Mouse (Mus musculus) frontal cortex, postnatal 10 days (tissue): ENCODE measurements around the gene Rps27.

ENCODE experiments used
- DNase-seq, 2 experiments: peaks; one replicate each; pipeline ENCODE4 v3.0.0; 2022; ENCODE audit warnings: low spot score in 2 of 2, mixed read lengths in 1 of 2

Rps27 gene

DNA sequence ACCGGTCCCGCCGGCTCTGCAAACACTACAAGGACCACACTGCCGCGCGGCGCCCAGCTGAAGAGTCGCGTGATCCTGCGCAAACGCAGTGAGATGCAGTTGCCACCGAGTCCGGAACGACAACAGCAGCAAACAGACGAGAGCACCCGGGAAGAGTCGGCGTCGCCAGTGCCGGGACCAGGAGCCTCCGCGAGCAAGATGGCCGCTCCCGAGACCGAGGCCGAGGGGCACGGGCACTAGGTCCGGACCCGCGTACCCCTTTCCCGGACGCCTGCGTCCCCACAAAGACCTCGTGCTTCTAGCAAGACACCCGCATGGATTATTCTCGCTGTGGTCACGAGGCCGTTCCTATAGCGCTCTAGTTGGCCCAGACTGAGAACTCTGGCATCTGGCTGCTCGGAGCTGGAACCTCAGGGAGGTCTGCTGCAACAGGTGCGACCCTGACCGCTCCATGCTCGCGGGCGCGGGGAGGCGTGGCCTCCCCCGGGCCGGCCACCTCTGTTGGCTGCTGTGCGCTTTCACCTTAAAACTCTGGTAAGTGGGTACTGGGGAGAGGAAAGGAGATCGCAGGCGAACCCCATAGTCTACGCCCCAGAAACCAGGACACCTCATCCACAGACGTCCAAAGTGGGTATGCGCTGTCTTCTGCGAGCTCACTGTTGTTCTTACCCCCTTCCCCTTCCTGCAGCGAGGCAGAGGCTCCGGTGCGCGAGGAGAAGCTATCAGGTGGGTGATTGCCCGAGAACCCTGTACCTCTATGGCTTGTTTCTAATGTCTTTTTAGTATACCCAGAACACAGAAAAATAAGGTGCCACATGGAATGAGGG, 18.3 kb upstream of the Rps27 start, which contains the start of gene Jtb:
TSS of gene Jtb (plus strand) at position 91 of the 827 bp plus-strand sequence.
- peak; percentile 89 to 92 for DNase-seq

DNA sequence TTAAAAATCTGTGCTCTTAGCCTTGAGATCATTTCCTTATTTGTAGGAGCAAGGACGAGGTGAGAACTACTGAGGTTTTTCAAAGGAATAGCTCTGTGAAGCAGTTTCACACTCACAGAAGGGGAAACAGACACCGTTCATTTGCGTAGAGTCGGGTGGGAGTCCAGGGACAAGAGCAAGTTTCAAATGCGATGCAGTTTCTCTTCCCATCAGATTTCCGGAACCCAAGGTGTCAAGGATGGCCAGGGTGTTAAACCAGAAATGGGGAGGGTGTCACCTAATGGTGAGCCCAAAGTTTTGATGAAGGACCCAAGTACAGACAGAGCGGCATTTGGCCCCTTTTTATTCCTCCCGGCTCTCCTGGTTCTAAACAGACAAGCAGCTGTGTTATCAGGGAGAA, 17.6 kb upstream of the Rps27 start:
- no peak for DNase-seq

DNA sequence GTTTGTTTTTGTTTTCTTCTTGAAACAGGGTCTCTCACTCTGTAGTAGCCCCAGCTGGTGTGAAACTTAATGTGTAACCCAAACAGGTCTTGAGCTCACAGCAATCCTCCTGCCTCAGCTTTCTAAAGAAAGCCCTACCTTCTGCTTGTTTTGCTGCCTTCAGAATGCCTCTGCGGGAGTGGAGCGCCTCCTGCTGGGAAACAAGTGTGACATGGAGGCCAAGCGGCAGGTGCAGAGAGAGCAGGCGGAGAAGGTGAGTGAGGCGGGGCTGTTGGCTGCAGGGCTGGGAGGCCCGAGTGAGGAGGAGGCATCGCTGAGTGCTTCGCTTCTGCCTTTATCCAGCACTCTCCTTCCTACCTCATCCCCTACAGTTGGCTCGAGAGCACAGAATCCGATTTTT, 10.9 kb upstream of the Rps27 start:
- no peak for DNase-seq

DNA sequence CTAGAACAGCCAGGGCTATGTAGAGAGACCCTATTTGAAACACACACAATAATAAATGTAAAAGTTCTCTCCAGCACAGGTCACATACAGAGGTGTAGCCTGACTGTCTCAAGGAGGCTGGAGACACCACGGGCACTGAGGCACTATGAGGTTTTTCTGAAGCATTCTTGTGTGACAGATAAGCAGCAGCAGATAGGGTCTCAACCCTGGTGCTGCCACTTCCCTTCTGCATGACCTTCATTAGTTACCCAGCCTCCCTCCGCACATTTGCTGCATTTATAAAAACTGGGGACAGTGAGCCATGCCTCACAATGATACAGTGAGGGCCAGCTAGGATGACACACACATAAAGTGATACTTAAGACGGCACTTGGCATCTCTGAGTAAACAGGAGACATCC, 9.5 kb upstream of the Rps27 start:
- DNase-seq: no peak

DNA sequence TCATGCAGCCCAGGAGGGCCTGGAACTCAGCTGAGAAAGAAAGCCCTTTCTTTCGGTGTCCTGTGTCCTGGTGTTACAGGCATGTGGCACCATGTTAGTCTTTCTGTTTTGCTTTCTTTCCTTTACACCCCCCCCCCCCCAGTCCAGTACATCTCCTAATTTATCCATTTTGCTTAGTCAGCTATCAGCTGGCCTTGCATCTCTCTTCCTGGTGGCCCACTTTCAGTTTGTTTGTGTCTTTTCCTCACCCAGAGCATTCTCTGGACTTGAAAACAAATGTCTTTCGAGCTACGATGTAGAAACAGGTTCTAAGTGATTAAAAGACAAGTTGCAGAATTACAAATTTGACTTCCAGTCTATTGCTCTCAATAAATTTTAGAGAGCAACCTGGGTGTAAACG, 9.0 kb upstream of the Rps27 start:
- DNase-seq: no peak

DNA sequence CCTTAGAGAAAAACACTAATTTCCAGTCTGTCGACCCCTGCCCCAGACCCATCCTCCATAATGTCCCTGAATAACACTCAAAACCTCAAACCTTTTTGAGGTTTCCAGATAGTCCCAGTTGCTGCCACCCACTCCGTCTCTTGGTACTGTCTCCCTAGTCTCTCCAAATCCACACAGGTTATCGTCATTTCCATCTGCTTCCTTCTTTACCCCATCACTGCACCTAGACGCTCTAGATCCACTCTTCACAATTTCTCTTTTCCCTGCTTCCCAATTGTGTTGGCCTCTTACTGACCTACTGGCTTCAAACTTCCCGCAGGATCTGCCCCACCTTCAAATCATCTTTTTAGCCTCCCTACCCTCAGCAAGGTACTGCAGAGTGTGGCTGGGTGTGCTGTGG, 7.7 kb upstream of the Rps27 start:
- no peak for DNase-seq

DNA sequence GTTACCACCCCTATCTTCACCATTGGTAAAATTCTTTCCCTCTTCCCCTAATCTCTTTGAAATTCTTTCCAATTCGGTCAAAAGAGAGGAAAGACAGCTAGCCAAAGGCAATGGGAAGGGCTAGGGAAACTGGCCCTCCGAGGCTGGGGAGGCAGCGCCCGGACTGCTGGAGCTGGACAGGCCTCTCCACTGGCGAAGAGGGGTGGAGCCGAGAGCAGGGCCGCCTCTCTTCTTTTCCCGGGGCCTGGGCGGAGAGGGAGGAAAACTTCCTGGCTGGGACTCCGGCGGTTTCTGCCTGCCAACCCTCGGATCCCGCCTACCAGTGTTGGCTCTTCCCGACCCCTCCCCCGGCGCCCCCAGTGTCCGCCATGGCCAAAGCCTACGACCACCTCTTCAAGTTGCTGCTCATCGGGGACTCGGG, 7.1 kb upstream of the Rps27 start:
- DNase-seq: peak; percentile 25 to 46

DNA sequence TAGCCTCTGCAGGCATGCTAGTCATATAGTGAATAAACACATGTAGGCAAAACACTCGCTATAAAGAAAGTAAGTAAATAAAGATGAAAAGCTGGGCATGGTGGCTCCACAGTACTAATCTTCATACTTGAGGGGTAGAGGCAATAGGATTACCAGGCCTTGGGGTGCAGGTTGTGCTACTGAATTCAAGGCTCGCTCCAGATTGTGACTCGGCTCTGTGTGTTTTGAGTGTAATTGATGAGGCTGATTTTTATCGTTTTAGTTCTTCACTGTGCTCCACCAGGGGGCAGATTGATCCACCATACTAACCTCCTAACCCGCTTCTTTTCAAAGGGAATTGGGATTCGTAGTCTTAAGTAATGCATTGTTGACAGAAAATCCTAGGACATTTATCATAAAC, 6.6 kb upstream of the Rps27 start:
- no peak for DNase-seq

DNA sequence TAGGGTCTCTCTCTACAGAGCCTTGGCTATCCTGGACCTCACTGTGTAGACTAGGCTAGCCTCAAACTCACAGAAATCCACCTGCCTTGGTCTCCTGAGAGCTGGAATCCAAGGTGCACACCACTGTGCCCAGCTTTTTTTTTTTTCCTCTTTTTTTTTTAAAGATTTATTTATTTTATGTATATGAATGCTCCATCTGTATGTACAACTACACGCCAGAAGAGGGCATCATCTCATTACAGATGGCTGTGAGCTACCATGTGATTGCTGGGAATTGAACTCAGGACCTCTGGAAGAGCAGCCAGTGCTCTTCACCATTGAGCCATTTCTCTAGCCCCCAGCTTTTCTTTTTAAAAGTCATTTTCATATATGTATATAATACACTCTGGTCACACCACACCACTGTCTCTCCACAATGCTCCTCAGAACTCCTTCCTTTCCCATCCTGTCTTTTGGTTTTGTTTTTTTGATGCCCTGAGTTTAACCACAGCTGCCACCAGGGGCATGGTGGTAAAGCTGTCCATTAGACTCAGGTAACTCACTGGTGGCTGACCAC, 2.5 kb upstream of the Rps27 start:
- no peak for DNase-seq

DNA sequence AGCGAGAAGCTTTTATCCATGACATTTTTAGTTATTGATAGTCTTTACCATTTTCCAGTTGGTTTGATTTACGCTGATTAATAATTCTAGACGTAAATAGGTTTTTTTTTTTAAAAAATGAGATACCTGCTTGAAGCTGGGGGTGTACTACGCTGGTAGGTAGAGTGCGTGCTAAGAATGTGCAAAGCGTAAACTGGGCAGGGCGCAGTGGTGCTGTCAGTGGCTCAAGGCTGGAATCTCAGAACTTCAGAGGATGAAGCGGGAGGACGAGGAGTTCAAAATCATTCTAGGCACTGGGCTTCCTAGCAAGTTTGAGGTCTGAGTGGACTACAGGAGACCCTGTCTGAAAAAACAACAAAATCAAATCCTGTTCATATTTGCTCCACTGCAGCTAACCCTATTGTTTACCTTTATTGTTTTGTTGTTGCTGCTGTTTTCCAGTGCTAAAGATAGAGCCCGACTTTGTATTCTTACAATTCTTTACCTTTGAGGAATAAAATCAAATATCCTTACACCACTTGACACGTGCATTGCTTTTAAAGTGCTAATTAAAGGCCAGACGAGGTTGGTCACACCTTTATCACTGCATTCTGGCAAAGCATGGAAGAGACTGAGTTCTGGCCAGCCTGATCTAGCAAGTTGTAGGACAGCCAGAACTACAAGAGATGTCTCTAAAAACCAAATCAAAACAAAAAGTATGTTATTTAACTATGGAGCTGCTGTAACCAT, 669 bp upstream of the Rps27 start:
- no peak for DNase-seq

DNA sequence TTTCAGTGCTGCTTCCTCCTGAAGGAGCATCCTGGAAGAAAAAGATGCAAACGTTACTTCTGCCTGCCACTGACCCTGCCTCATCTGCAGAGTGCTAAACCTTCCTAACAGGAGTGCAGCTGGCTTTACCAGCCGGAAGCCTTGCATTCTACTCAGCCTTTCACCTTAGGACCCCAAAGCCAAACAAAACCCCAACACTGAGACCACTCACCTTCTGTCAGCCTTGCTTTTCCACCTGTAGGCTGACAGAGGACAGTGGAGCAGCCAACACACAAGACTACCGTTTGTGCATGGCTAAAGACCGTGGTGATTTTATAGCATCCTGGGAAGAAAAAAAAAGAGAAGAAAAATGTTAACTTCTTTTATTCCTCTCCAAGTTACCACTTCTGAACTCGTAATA, 728 bp downstream of the Rps27 start:
- DNase-seq: no peak

DNA sequence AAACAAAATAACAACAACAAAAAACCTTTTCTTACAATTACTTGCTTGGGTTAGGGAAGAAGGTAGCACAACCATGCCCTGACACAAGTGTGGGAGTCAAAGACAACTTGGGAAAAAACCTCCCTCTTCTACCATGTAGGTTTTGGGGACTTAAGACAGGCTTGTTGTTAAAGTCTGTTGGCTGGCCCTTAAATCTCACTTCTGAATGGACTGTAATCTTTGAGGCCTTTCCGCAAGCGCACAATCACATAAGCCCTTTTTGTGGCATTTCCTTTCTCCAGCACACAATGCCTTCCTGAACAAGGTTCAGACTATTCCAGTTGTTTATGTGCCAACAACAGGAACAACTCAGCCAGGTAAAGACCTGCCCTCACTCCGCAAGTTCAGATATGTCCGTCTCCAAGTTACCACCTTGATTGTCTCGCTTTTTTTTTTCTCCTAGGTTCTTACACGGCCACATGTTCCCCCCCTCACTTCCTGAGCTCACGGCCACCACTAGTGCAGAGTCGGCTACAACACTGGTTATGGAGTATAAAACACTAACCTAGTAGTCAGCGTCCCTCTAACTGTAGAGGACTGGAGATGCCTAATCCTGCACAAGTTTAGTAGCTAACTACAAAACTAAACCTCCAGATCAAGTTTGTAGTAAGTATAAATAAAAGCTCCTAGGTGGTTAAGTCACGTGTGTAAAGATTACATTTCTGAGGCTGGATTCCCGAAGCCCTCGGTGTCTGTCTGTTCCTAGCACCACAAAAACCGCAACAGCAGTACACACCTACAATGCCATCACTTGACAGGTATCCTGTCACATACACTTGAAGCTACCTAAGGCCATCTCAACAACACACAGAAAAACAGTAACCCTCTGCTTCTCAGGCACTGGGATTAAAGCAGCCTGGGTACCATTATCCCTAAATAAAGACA, 1.7 kb downstream of the Rps27 start:
- no peak for DNase-seq

DNA sequence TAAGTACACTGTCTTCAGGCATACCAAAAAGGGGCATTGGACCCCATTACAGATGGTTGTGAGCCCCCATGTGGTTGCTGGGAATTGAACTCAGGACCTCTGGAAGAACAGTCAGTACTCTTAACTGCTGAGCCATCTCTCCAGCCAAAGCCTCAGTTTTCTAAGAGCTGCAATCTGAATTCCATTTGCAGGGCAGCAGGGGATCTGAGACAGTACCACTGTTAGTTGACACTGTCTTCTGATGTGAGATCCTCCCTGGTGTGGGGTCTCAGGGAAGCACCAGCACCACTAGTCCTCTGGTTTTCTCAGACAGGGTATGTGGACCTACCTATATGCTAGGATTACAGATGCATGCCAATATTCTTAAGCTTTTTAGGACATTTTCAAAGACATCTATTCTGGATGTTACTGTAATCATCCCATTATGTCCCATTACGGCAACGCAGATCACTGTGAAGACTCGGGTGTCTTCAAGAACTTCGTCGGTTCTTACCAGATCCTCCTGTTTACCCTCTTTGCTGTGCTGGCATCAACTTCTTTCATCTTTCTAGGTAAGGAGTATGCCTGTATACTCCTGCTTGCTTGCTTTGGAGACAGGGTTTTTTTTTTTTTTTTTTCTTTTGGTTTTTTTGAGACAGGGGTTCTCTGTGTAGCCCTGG, 3.4 kb downstream of the Rps27 start:
- no peak for DNase-seq

DNA sequence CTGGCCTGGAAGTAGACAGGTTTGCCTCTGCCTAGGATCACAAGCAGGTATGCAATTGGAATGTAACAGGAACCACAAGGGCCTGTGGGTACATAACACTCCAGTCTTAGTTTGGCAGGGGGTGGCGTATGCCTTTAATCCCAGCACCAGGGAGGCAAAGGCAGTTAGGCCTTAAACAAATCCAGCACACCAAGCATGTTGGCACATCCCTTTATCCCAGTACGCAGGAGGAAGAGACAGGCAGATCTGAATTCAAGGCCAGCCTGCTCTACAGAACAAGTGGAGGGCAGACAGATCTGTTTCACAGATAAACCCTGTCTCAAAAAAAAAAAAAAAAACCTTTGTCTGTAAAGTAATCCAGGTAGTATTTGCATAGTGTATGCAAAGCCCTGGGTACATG, 4.8 kb downstream of the Rps27 start:
- no peak for DNase-seq

DNA sequence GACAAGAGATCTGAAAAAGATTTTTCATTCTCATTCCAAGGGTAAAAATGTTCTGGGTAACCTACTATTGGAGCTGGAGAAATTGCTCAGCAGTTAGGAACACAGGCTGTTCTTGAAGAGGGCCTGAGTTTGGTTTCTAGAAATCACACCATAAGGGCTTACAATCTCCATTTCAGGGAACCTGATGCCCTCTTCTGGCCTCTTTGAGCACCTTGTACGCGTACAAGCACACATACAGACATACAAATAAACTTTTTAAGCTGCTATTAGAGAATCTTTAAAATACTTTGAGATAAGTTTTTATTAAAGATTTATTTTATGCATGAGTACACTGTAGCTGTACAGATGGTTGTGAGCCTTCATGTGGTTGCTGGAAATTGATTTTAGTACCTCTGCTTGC, 8.9 kb downstream of the Rps27 start:
- no peak for DNase-seq

DNA sequence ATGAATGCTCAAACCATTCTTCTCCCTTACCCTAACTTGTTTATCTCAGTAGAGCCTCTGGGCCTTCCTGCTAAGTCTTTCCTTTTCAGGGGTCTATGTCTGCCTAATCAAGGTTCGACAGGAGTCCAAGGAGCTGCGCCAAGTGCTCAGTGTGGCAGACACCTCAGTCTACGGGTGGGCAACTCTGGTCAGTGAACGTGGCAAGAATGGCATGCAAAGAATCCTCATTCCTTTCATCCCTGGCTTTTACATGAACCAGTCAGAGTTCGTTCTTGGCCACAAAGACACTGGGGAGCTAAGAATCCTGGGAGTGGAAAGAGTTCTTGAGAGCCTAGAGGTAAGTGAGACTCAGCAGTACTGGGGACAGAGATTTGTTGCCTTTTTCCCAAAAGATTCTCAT, 9.8 kb downstream of the Rps27 start:
- no peak for DNase-seq

DNA sequence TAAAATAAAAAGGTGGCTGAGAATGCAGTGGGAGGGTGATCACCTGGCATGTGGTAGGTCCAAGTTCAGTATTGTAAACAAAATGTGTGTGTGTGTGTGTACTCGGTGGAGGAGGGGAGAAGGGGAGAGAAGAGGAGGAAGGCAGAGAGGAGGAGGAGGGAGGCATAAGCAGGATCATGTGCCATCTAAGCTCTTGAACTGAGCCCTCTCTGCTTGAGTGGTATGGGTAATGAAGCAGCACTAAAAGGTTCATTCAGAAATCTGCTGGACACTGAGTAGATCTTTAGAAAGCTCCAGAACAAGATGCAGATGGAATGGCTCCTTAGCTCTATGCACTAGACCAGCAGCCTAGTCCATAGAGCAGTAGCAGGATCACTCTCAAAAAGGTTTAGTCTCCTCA, 10.6 kb downstream of the Rps27 start:
- no peak for DNase-seq

DNA sequence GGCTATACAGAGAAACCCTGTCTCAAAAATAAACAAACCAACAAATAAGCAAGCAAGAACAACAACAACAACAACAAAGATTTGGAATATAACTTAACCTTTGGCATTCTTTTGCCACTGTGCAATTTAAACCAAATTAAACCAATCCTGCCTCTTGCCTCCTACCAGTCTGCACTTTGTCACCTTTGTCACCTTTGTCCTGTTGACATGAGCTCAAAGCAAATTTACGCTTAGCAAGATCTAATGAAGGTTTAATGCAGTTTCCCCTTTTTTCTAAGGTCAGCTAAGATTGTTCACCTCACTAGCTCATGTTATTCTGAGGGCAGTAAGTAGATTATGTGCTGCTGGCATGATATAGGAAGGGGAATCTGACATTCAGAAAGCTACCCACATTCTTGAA, 15.9 kb downstream of the Rps27 start:
- no peak for DNase-seq

DNA sequence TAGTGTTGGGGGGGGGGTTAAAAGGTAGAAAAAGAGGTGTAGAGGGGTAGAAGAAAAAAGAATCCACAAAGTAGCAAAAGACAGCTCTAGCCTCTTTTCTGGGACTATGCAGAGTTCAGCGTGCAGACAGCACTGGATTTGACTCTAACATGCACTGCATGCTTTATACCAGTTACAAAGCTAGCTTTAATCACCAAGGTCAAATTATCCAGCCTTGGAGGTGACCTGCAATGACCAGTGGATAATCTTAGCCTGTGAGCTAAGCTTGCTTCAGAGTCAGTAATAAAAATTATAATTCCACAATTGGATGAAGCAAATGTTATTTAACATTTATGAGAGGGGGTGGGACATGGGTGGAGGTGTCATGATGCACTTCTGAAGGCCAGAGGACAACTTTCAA, 17.8 kb downstream of the Rps27 start:
- DNase-seq: no peak

DNA sequence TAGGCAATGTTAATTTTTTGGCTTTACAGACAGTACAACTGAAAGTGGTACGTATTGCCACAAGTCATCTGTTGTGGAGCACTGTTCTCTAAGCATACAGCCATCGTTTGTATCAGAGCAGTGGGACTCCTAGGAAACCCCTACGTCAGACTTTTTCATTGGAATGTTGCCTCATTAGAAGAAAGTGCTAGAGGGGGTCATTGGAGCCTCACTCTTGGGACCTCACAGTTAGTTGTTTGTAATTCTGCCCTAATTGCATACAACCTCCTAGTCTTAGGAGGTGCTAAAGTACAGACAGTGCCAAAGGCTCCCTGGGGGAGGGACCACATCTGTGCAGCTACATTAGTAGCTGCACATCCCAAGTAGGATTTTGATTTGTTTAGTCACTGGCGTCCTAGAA, 18.7 kb downstream of the Rps27 start:
- DNase-seq: no peak

DNA sequence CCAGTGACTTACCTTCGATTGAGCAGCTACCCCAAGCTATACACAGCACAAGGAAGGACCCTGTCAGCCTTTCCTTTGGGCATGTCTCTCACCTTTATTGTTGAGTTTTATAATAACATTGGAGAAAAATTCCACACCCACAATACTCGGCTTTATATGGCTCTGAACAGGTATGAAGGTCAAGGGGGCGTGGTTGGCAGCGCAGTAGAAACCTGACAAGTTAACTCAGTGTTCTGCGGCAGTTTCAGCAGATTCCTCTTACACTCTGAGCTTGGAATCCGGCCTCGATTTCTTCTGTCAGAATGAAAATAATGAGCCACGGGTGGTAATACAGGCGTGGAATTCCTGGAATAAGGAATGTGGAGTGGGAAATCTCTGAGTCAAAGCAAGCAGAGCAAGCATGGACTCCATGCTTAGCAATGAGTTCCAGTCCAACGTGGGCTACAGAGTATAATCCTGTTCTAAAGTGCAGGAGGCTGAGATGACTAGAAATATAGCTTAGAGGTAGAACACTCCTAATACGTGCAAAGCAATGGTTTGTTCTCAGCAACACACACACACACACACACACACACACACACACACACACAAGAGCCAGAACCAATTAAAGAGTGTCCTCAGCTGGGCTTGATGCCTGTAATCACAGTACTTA, 22.5 kb downstream of the Rps27 start:
- no peak for DNase-seq
